Mouse (Mus musculus) heart, adult 18-20 months (tissue): ENCODE measurements at regions not wholly inside any gene's neighbourhood (a gene's known extent, or its start where the extent isn't known, plus 50 kb on each side); places are given as distances from the start of the nearest gene placed in this dataset.

ENCODE experiments used
- DNase-seq, 2 experiments: peaks; one replicate each; pipeline ENCODE4 v3.0.0; 2021 to 2022; ENCODE audit warnings: mixed read lengths in 1 of 2

GRCm38 (mm10) chr15:34027111-34027510 is 330.6 kb downstream of the 9430069I07Rik start:
- peak in 1 of 2 experiments; percentile 27 for DNase-seq

GRCm38 (mm10) chr15:34025396-34025795 is 332.3 kb downstream of the 9430069I07Rik start:
- DNase-seq: no peak

- DNase-seq: peak; percentile 63 to 90
Measured at GRCm38 (mm10) chr15:34021857-34022256, 335.8 kb downstream of the 9430069I07Rik start.

GRCm38 (mm10) chr15:34016397-34017156 is 341.1 kb downstream of the 9430069I07Rik start:
- peak; percentile 17 to 47 for DNase-seq

GRCm38 (mm10) chr15:34008591-34008990 is 349.1 kb downstream of the 9430069I07Rik start:
- no peak for DNase-seq

- no peak for DNase-seq
Measured at GRCm38 (mm10) chr15:33992383-33992782, 365.3 kb downstream of the 9430069I07Rik start.

- DNase-seq: peak; percentile 4 to 17
Measured at GRCm38 (mm10) chr15:33975077-33975476, 382.6 kb downstream of the 9430069I07Rik start.

- DNase-seq: no peak
Measured at GRCm38 (mm10) chr15:33973466-33973865, 384.2 kb downstream of the 9430069I07Rik start.

GRCm38 (mm10) chr15:33969409-33969808 is 388.3 kb downstream of the 9430069I07Rik start:
- DNase-seq: no peak

- no peak for DNase-seq
Measured at GRCm38 (mm10) chr15:33935013-33935664, 422.5 kb downstream of the 9430069I07Rik start.

- DNase-seq: no peak
Measured at GRCm38 (mm10) chr15:33926446-33926845, 431.2 kb downstream of the 9430069I07Rik start.

GRCm38 (mm10) chr15:33924094-33924890 is 433.4 kb downstream of the 9430069I07Rik start:
- peak; percentile 77 to 78 for DNase-seq

- no peak for DNase-seq
Measured at GRCm38 (mm10) chr15:33914891-33915290, 442.8 kb downstream of the 9430069I07Rik start.

GRCm38 (mm10) chr15:33906727-33907479 is 450.8 kb downstream of the 9430069I07Rik start:
- DNase-seq: peak; percentile 23 to 52

- no peak for DNase-seq
Measured at GRCm38 (mm10) chr15:33896076-33896475, 461.6 kb downstream of the 9430069I07Rik start.

GRCm38 (mm10) chr15:33890606-33891005 is 467.1 kb downstream of the 9430069I07Rik start:
- DNase-seq: no peak

- no peak for DNase-seq
Measured at GRCm38 (mm10) chr15:33888865-33889368, 468.8 kb downstream of the 9430069I07Rik start.

- peak; percentile 6 to 12 for DNase-seq
Measured at GRCm38 (mm10) chr15:33862224-33862752, 495.4 kb downstream of the 9430069I07Rik start.

- no peak for DNase-seq
Measured at GRCm38 (mm10) chr15:33825435-33826088, 532.1 kb downstream of the 9430069I07Rik start.

GRCm38 (mm10) chr15:33824826-33825225 is 532.8 kb downstream of the 9430069I07Rik start:
- peak; percentile 30 to 56 for DNase-seq

- no peak for DNase-seq
Measured at GRCm38 (mm10) chr15:33780960-33781359, 576.7 kb downstream of the 9430069I07Rik start.
